Mouse (Mus musculus) thymus, adult 18-20 months (tissue): ENCODE data around the gene Mfsd9.
"Not testable (repeated sequence)": the region's sequence is repeated elsewhere in the genome, so short reads cannot be mapped to it uniquely, and the experiment has no call there.

ENCODE experiments used
- DNase-seq, 2 experiments: peaks; one replicate each; pipeline ENCODE4 v3.0.0; 2022; ENCODE audit warnings: mixed read lengths in 2 of 2

Mfsd9 gene

DNA sequence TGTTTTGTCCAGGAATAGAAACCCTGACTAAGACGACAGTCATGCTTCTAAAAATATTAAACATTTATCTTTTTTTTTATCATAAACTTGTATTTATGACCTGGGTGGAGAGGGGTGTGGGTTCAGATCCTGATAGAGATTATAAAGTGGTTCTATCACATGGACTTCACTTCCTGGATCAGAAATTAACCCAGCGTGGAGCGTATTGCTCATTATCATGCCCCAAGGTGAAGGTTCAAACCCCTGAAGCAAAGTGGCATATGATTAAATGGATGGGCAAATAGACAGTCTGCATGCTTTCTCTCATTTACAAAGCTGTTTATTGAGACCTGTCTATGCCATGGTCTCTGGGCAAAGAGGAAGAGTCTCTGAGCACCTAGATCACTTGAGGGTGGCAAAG lies 13.7 kb downstream of the Mfsd9 start:
- DNase-seq: no peak

GRCm38 (mm10) chr1:40776102-40776501 lies 14.4 kb downstream of the Mfsd9 start:
- DNase-seq: no peak

DNA sequence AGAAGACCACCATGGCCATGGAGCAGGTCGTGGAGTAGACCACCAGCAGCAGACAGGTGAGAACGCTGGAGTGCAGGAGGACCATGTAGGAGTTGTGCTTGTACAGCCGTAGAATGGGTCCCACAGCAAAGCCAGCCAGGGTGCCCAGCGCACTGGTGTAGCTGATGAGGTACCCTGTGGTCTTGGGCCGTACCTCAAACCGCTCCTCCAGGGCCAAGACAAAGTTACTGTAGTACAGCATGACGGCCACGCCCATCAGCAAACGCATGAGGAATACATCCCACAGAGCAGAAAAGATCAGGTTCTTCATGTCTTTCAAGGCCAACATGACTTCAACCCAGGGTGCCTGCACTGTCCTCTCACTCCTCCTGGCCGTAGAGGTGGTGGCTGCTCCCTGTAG lies 16.4 kb downstream of the Mfsd9 start:
- no peak for DNase-seq

GRCm38 (mm10) chr1:40773234-40773633 lies 17.3 kb downstream of the Mfsd9 start:
- no peak for DNase-seq

DNA sequence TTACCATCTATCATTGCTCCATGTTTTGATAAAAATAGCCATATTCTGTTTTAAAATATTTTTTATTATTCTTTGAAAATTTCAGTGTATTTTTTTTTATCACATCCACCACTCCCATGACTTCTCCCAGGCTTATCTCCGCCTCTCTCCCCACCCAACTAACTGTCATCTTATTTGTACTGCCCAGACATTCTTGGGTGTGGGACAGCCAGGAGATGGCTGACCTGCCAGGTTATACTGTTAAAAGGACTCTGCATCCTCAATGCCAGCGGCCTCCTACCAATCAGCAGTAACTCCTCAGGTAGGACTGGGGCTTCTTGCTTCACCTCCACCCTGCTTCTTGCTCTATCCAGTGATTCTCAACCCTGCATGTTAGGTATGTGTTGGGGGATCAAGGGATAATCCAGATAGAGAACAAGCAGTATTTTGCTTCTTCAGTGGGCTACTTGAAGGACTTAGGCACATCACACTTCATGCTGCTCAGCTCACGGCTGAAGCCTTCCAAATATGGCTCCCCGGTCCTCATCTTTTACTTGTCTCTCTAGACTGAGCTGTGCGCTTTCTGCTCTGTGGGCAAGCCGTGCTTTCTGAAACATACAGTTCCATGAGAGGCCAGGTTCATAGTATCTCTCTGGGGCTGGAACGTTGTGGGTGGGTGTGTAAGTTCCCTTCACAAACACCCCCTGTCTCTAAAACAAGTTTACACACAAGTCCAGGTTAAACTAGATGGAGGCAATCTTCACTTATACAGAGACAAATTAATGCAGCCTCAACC lies 19.1 kb downstream of the Mfsd9 start:
- DNase-seq: no peak

GRCm38 (mm10) chr1:40769331-40769894 lies 21.1 kb downstream of the Mfsd9 start:
- no peak for DNase-seq

GRCm38 (mm10) chr1:40768606-40769005 lies 21.9 kb downstream of the Mfsd9 start:
- DNase-seq: no peak

DNA sequence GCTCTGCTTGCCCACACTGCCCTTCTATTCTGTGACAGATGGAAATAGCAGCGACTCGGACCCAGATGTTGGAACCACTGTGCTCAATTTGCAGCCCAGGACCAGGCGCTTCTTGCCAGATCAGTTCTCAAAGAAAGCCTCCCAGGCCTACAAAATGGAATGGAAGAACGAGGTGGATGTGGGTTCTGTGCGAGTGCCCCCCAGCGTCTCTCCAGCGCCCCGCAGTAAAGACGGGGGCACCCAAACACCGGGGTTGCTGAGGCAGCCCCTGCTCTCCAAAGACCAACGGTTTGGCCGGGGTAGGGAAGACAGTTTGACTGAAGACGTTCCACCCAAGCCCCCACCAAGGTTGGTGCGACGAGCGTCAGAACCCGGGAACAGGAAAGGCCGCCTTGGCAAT lies 22.9 kb downstream of the Mfsd9 start:
- no peak for DNase-seq

DNA sequence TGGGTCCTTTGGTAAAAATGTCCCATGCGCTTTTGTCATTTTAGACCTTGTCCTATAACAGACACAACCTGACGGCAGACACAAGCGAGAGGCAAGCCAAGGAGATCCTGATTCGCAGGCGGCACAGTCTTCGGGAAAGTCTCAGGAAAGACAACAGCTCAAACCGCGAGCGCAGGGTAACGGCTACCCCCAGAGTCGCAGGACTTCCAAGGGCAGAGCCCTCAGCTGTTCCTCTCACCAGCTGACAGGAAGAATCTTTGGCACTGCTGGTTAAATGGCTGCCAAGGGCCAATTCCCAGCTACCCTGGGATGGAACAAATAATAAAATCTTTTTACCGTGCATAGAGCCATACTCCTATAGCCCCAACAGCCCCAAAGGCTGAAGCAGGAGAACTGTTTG lies 25.0 kb downstream of the Mfsd9 start:
- no peak for DNase-seq

DNA sequence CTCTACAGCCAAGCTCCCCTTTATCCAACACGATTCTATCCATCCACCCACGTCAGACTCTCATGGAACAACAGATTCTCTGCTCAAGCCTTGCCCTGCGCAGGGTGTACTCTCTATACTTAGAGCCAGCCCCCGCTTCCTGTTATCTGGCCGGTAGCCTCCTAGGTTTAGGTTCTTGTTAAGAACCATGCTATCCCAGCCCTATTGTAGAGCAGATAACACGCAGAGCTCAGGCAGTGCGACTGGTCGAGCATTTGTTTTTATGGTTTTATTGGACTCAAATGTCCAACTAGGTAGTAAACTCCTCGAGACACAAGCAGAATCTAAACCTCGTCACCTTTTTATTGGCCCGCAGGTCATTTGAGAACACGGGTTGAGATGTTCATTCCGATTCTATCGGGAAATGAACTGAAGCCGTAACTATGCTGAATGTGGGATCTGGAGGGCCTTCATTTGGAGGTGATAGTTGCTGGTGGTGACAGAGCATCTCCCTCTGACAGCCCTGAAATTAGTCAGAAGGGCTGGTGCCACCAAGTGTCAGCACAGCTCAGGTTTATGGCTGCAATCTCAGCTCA lies 25.7 kb downstream of the Mfsd9 start:
- no peak for DNase-seq

DNA sequence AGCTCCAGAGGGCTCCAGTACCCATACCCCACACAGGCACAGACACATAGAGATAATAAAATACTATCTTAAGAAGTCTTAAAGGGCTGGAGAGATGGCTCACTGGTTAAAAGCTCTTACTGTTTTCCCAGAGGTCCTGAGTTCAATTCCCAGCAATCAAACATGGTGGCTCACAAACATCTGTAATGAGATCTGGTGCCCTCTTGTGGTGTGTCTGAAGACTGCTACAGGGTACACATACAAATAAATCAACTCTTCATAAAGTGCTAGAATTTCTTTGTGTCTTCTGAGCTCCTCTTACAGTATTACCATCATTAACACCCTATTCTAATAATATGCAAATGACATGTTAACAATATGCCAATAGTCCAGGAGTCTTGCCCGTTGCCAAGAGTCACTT lies 26.4 kb downstream of the Mfsd9 start:
- no peak for DNase-seq

GRCm38 (mm10) chr1:40759751-40760445 lies 30.6 kb downstream of the Mfsd9 start:
- DNase-seq: no peak

DNA sequence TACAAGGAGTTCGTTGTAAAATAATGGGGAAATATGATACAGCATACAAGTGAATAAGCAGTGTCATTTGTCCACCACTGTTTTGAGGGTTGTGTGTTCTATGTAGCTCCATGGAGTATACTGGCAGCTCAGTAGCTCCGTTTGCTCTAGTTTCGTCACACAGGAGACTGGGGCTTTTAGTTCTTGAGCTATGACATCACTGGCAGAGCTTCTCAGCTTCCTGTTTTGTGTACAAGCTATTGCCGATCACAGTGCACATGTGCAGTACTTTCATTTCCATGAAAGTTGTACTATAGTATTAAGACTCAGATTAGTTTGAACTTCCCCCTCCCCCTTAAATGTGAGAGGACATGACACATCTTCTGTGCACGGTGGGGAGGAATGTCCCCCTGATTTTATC lies 44.4 kb downstream of the Mfsd9 start:
- no peak for DNase-seq

- no peak for DNase-seq
Measured at GRCm38 (mm10) chr1:40740739-40741138, 49.7 kb downstream of the Mfsd9 start.

GRCm38 (mm10) chr1:40738246-40738645 lies 52.2 kb downstream of the Mfsd9 start:
- DNase-seq: not testable (repeated sequence)

- DNase-seq: peak; percentile 5 to 12
Measured at GRCm38 (mm10) chr1:40737671-40738070, 52.8 kb downstream of the Mfsd9 start.

DNA sequence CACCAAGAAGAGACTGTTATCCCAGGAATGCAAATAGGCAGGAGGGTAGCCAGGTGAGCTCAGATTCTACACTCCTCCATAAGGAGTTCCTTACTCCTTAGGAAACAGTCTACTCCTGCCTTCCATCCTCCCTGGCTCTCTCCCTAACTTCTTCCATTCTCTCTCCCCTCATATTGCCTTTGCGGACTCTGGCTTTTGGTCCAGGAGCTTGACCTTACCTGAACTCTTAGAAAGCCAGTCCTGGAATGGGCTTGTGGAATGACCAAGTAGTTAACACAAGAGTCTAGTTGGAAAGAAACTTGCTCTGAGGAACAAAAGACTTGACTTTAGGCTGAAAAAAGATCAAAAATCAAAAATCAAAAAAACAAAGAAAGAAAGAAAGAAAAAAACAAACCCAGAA lies 61.9 kb downstream of the Mfsd9 start:
- no peak for DNase-seq

GRCm38 (mm10) chr1:40727404-40727803 lies 63.1 kb downstream of the Mfsd9 start:
- no peak for DNase-seq

DNA sequence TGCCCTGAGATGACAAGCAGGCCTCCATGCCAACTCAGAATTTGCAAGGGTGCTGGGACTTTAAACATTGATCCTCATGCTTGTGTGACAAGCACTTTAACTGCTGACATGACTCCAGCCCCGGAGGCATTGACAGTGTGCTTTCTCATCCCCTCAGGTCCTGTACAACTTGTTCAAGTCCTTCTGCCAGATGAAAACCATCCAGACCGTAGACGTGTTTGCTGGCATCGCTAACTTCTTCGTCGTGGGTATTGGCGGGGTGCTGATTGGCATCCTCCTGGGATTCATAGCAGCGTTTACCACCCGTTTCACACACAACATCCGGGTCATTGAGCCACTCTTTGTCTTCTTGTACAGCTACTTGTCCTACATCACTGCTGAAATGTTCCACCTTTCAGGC lies 64.4 kb downstream of the Mfsd9 start:
- no peak for DNase-seq
